Mouse (Mus musculus): ENCODE measurements around the gene Nt5dc2. TPM values are rescaled to one million over a fixed set of nuclear protein-coding genes. Genes with fewer than 3 reads are reported as not detected.

Gene Nt5dc2
- total RNA-seq (2023), result 1 to 10 TPM in 1 of 2 experiments, under 1 TPM in 1; 0.65 to 1.5 TPM

GRCm38 (mm10) chr14:31130236-31131220 lies at the start of gene Nt5dc2:
TSS of gene Nt5dc2 (plus strand) at chr14:31131053.

GRCm38 (mm10) chr14:31128826-31129219 lies 2.0 kb upstream of the Nt5dc2 start, which contains the start of gene Smim4:
TSS of gene Smim4 (minus strand) at chr14:31128956.

DNA sequence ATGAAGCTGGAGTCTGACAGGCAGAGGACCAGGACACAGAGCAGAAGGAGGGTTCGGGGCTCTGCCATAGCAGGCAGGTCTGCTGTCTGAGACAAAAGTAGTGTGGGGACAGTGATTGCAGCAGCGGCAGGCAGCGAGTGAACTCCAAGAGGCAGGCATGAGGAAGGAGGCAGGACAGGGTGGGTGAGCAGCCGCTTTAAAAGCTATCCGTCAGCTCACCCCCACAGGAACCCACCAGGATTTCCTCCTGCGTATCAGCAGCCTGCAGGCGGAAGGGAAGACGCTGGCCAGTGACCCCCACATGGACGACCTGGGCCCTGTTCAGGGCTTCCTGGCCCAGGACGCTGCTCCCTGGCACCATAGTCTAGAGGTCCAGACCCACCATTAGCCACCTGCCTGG lies 37.6 kb downstream of the Nt5dc2 start, which contains the start of gene Stab1:
Gene Stab1, minus strand, starts transcription at position 217 of the 400 bp plus-strand sequence.

Other genes starting within 250 kb of the Nt5dc2 start
- under 1 TPM in 1 of 2 experiments, not detected in 1; 0.26 TPM for gene Itih4, start 244.6 kb upstream of the Nt5dc2 start, total RNA-seq (2023)
- not detected for gene Itih3, start 207.3 kb upstream of the Nt5dc2 start, total RNA-seq (2023)
- gene Itih1, start 187.8 kb upstream of the Nt5dc2 start, total RNA-seq (2023), result not detected
- gene Nek4, start 179.7 kb upstream of the Nt5dc2 start, total RNA-seq (2023), result 1 to 10 TPM; 7.1 to 7.2 TPM
- gene Glt8d1, start 129.7 kb upstream of the Nt5dc2 start, total RNA-seq (2023), result 10 to 100 TPM; 17.3 to 22.6 TPM
- 10 to 100 TPM; 73.8 to 78.7 TPM for gene Spcs1, start 129.4 kb upstream of the Nt5dc2 start, total RNA-seq (2023)
- 10 to 100 TPM; 74.0 to 99.5 TPM for gene Pbrm1, start 111.9 kb upstream of the Nt5dc2 start, total RNA-seq (2023)
- gene Gnl3, start 111.9 kb upstream of the Nt5dc2 start, total RNA-seq (2023), result 100 to 1,000 TPM; 396 to 425 TPM
- gene Smim4, start 2.1 kb upstream of the Nt5dc2 start, total RNA-seq (2023), result 10 to 100 TPM; 23.5 to 26.8 TPM
- gene Stab1, start 37.6 kb downstream of the Nt5dc2 start, total RNA-seq (2023), result 1 to 10 TPM in 1 of 2 experiments, not detected in 1; 1.0 TPM
- not detected for gene Tnnc1, start 77.3 kb downstream of the Nt5dc2 start, total RNA-seq (2023)
- gene Nisch, start 85.9 kb downstream of the Nt5dc2 start, total RNA-seq (2023), result 100 to 1,000 TPM; 375 to 386 TPM
- under 1 TPM in 1 of 2 experiments, not detected in 1; 0.15 TPM for gene Sema3g, start 86.8 kb downstream of the Nt5dc2 start, total RNA-seq (2023)
- gene Phf7, start 120.3 kb downstream of the Nt5dc2 start, total RNA-seq (2023), result 10 to 100 TPM; 17.9 to 22.6 TPM
- gene Bap1, start 120.4 kb downstream of the Nt5dc2 start, total RNA-seq (2023), result 100 to 1,000 TPM; 108 to 116 TPM
- under 1 TPM; 0.17 to 0.56 TPM for gene Dnah1, start 192.8 kb downstream of the Nt5dc2 start, total RNA-seq (2023)
- 10 to 100 TPM; 62.0 to 62.9 TPM for gene Capn7, start 205.6 kb downstream of the Nt5dc2 start, total RNA-seq (2023)

All from B cell, adult 67 days (primary cell).